Comparison of ENCODE assay signal across 22 mouse cellular contexts in genomic region chr5:73270612-73271011, GRCm38 (mm10). TPM values are rescaled to one million over a fixed set of nuclear protein-coding genes. Genes with fewer than 3 reads are reported as not detected.
DNase-seq lines count a peak whose midpoint lies in the region; ATAC-seq and TF ChIP-seq lines count a peak whose summit lies in the region.
"Had no signal": no experiment of that assay in that cellular context is flagged by ENCODE, and none has a peak within 500 bp of the region (broad histone marks: within the 10 kb centered on the region; RNA-seq: fewer than 3 reads in every experiment).

No protein-coding gene starts in this region.

- WGBS in heart, embryonic 13.5 days, result 31% methylated on average over 6 of the region's 6 CpGs
- WGBS in heart, postnatal 0 days, result 24% methylated on average over 6 of the region's 6 CpGs
- 33% methylated on average over 6 of the region's 6 CpGs for WGBS in heart, adult 2 months

- no peak for ATAC-seq in heart, embryonic 13.5 days (ENCODE audit: extremely low read depth, insufficient number of reproducible peaks, low FRiP score, low TSS enrichment)
- peak; percentile 82 for ATAC-seq in heart, postnatal 0 days (ENCODE audit: insufficient read depth, low read depth)
- ATAC-seq in granulocyte monocyte progenitor cell, adult 5-6 weeks (replicated peaks; ENCODE audit: poor library complexity, severe bottlenecking), result no peak
- ATAC-seq: forebrain, embryonic 13.5 days; forebrain, postnatal 0 days; intestine, embryonic 15.5 days had no signal

- no peak overlapping the region; the same call in 1 of the 2 replicates for H3K9ac ChIP-seq in heart, embryonic 13.5 days
- no peak overlapping the region for H3K9ac ChIP-seq in heart, postnatal 0 days (replicated peaks; ENCODE audit: low read depth, low read length)
- no peak overlapping the region for H3K9ac ChIP-seq in heart, adult 2 months (ENCODE audit: low read depth, low read length)
- H3K9ac ChIP-seq: forebrain, embryonic 13.5 days; forebrain, postnatal 0 days; hindbrain, embryonic 14.5 days; intestine, embryonic 15.5 days had no signal

- intact Hi-C loops in heart, adult 2 months (cut with DNase I), result loop anchor here (2.0 kb wide), 1 partner anchor 138 kb away; no protein-coding TSS in a partner anchor

- peak overlapping the region; percentile 78 for H3K27ac ChIP-seq in heart, embryonic 13.5 days (replicated peaks)
- H3K27ac ChIP-seq in heart, postnatal 0 days (ENCODE audit: low read depth), result peak overlapping the region; percentile 77
- no peak overlapping the region; the same call in 1 of the 2 replicates for H3K27ac ChIP-seq in heart, adult 2 months
- H3K27ac ChIP-seq: embryonic facial prominence, embryonic 10.5 days; forebrain, embryonic 13.5 days; hindbrain, embryonic 10.5 days; hindbrain, embryonic 14.5 days; intestine, embryonic 15.5 days had no signal

- peak overlapping the region; percentile 46 for H3K4me2 ChIP-seq in heart, embryonic 13.5 days
- H3K4me2 ChIP-seq in heart, postnatal 0 days (ENCODE audit: low read depth, low read length), result no peak overlapping the region
- H3K4me2 ChIP-seq: forebrain, embryonic 13.5 days; heart, embryonic 11.5 days; hindbrain, embryonic 14.5 days; intestine, embryonic 15.5 days had no signal

- no peak overlapping the region for H3K4me3 ChIP-seq in heart, embryonic 13.5 days
- no peak overlapping the region for H3K4me3 ChIP-seq in heart, postnatal 0 days (ENCODE audit: low read depth, low read length)
- H3K4me3 ChIP-seq in heart, adult 2 months, result no peak overlapping the region
- H3K4me3 ChIP-seq: embryonic facial prominence, embryonic 10.5 days; forebrain, embryonic 13.5 days; hindbrain, embryonic 10.5 days; intestine, embryonic 15.5 days had no signal

- no peak for DNase-seq in heart, adult 8-10 months (ENCODE audit: low spot score)
- peak; percentile 81 for DNase-seq in heart, postnatal 0 days (ENCODE audit: low spot score)
- DNase-seq in heart, adult 2 months, result no peak
- peak; percentile 71 for DNase-seq in brain, adult 2 months (ENCODE audit: low read depth, low spot score)
- DNase-seq in brain, embryonic 14.5 days (ENCODE audit: low read depth), result peak; percentile 37
- no peak for DNase-seq in kidney, postnatal 4 days
- DNase-seq: adrenal gland, adult 8-10 months; adrenal gland, postnatal 36 days; cerebellum, adult 11-12 months; cerebellum, adult 9-11 months; cerebellum, postnatal 36 days; forebrain, postnatal 0 days; gastrocnemius, postnatal 36 days; kidney, adult 18-20 months had no signal

- no peak for TF ChIP-seq POLR2A in heart, adult 2 months (IDR thresholded peaks at IDR 0.05; ENCODE audit: insufficient read depth, low read depth, low read length)
- TF ChIP-seq POLR2A in brain, embryonic 14.5 days (IDR thresholded peaks at IDR 0.05; ENCODE audit: borderline replicate concordance, extremely low read depth, insufficient read depth, insufficient read length, poor library complexity, severe bottlenecking), result no peak

- H3K36me3 ChIP-seq in heart, embryonic 13.5 days, result no peaks in the 10 kb centered on the region
- no peaks in the 10 kb centered on the region for H3K36me3 ChIP-seq in heart, postnatal 0 days (replicated peaks; ENCODE audit: control insufficient read depth, insufficient read depth, low read length)
- no peaks in the 10 kb centered on the region for H3K36me3 ChIP-seq in heart, adult 2 months (ENCODE audit: control insufficient read depth, insufficient read depth, low read length)
- H3K36me3 ChIP-seq: embryonic facial prominence, embryonic 10.5 days; hindbrain, embryonic 10.5 days; intestine, embryonic 15.5 days had no signal

- H3K9me3 ChIP-seq in heart, embryonic 13.5 days, result no peaks in the 10 kb centered on the region
- H3K9me3 ChIP-seq in heart, postnatal 0 days (replicated peaks; ENCODE audit: control insufficient read depth, low read length), result no peaks in the 10 kb centered on the region
- H3K9me3 ChIP-seq: embryonic facial prominence, embryonic 10.5 days; forebrain, embryonic 13.5 days; hindbrain, embryonic 10.5 days; intestine, embryonic 15.5 days had no signal

- H3K27me3 ChIP-seq in heart, embryonic 13.5 days (replicated peaks), result no peaks in the 10 kb centered on the region
- H3K27me3 ChIP-seq in heart, postnatal 0 days (ENCODE audit: control insufficient read depth, insufficient read depth, low read length), result no peaks in the 10 kb centered on the region
- no peaks in the 10 kb centered on the region for H3K27me3 ChIP-seq in heart, adult 2 months (ENCODE audit: control insufficient read depth, insufficient read depth, low read length)
- H3K27me3 ChIP-seq: forebrain, embryonic 13.5 days; intestine, embryonic 15.5 days had no signal

- peaks cover 36% of the 10 kb centered on the region for H3K4me1 ChIP-seq in heart, embryonic 13.5 days
- H3K4me1 ChIP-seq in heart, postnatal 0 days (ENCODE audit: control insufficient read depth, insufficient read depth), result peaks cover 16% of the 10 kb centered on the region
- H3K4me1 ChIP-seq in heart, adult 2 months (ENCODE audit: control insufficient read depth, insufficient read depth, low read length), result peaks cover 7% of the 10 kb centered on the region; the same call in 1 of the 2 replicates
- H3K4me1 ChIP-seq: intestine, embryonic 15.5 days had no signal

- no peak; the same call in 1 of the 2 replicates for TF ChIP-seq EP300 in heart, postnatal 0 days (IDR thresholded peaks at IDR 0.05; ENCODE audit: low read depth)
- TF ChIP-seq EP300 in heart, adult 2 months (IDR thresholded peaks at IDR 0.05; ENCODE audit: insufficient read depth, low read depth, low read length), result no peak

- no peak for TF ChIP-seq CTCF in heart, postnatal 0 days (IDR thresholded peaks at IDR 0.05; ENCODE audit: low read depth)
- TF ChIP-seq CTCF in heart, adult 2 months (IDR thresholded peaks at IDR 0.05), result no peak
- TF ChIP-seq CTCF in brain, embryonic 14.5 days (IDR thresholded peaks at IDR 0.05; ENCODE audit: borderline replicate concordance, extremely low read depth, insufficient read depth, insufficient read length), result no peak

- no peaks in the 10 kb centered on the region for H3K79me2 ChIP-seq in heart, adult 2 months (replicated peaks; ENCODE audit: control insufficient read depth, insufficient read depth, low read length)

RNA-seq across cellular contexts. Expression of gene Fryl, which starts 14.2 kb away (rescaled TPM):
- polyA plus RNA-seq in heart, embryonic 13.5 days (2015; fragmentation: Nextera tagmentation; extraction: Ambion mirVana), result 27.3 and 28.8 TPM in 2 replicates
- total RNA-seq in heart, adult 8-10 months (2022), result 10 to 100 TPM; 32.7 to 38.8 (median 35.1) TPM
- 43.0 and 46.1 TPM in 2 replicates for total RNA-seq in heart, postnatal 0 days (2014; rRNA removed; ENCODE audit: low replicate concordance)
- 16.9 and 19.3 TPM in 2 replicates for polyA plus RNA-seq in heart, postnatal 0 days (2015; fragmentation: Nextera tagmentation; extraction: Ambion mirVana)
- 10 to 100 TPM; 32.9 to 40.7 TPM for total RNA-seq in heart, adult 2 months (2021)
- polyA plus RNA-seq in heart, adult 2 months (2012; rRNA removed), result 25.9 and 27.4 TPM in 2 replicates
- 43.1 and 69.8 TPM in 2 replicates for polyA plus RNA-seq in brain, embryonic 14.5 days (2012; rRNA removed)
- total RNA-seq in granulocyte monocyte progenitor cell, adult 5-6 weeks (2014; fragmentation: Nextera tagmentation), result 64.8 and 74.0 TPM in 2 replicates
- total RNA-seq in granulocyte monocyte progenitor cell, adult 5-6 weeks (2017), result 75.9 and 87.8 TPM in 2 replicates

RNA-seq across cellular contexts. Expression of gene Ociad1, which starts 22.0 kb away (rescaled TPM):
- 220 and 251 TPM in 2 replicates for polyA plus RNA-seq in heart, embryonic 13.5 days (2015; fragmentation: Nextera tagmentation; extraction: Ambion mirVana)
- 100 to 1,000 TPM; 233 to 264 (median 240) TPM for total RNA-seq in heart, adult 8-10 months (2022)
- 131 and 139 TPM in 2 replicates for total RNA-seq in heart, postnatal 0 days (2014; rRNA removed; ENCODE audit: low replicate concordance)
- 265 TPM in 2 replicates for polyA plus RNA-seq in heart, postnatal 0 days (2015; fragmentation: Nextera tagmentation; extraction: Ambion mirVana)
- total RNA-seq in heart, adult 2 months (2021), result 100 to 1,000 TPM; 232 to 249 TPM
- polyA plus RNA-seq in heart, adult 2 months (2012; rRNA removed), result 83.4 and 133 TPM in 2 replicates
- polyA plus RNA-seq in brain, embryonic 14.5 days (2012; rRNA removed), result 162 and 184 TPM in 2 replicates
- 197 and 204 TPM in 2 replicates for total RNA-seq in granulocyte monocyte progenitor cell, adult 5-6 weeks (2014; fragmentation: Nextera tagmentation)
- total RNA-seq in granulocyte monocyte progenitor cell, adult 5-6 weeks (2017), result 272 and 305 TPM in 2 replicates

Comparison
In these comparisons a context has a peak if more than half of its experiments do, and no peak if none do; other contexts are left out.
1. DNase-seq: peak in heart, postnatal 0 days (single experiment), brain, adult 2 months (single experiment) and brain, embryonic 14.5 days (single experiment); none in heart, adult 8-10 months (single experiment), heart, adult 2 months (0 of 2) and kidney, postnatal 4 days (0 of 2).